Mouse (Mus musculus) lung, postnatal 0 days (tissue): ENCODE results near the gene Gm18596. TPM values are rescaled to one million over a fixed set of nuclear protein-coding genes. Genes with fewer than 3 reads are reported as not detected.
"Not testable (repeated sequence)": the region's sequence is repeated elsewhere in the genome, so short reads cannot be mapped to it uniquely, and the experiment has no call there.

Source experiments
- ATAC-seq: fragments of 200-750 bp; cut with Nextera tagmentation; 2 replicates; pipeline ENCODE4 v1.8.0; 2017; ENCODE audit warnings: moderate library complexity
- DNase-seq: peaks from one replicate; pipeline ENCODE4 v3.0.0-alpha.2; 2016; ENCODE audit warnings: low spot score
- H3K27ac ChIP-seq: fragments of 300-500 bp; sonication (generic); 2 replicates; pipeline ENCODE4 v1.5.1; 2014; ENCODE audit warnings: antibody characterized with exemption, mild to moderate bottlenecking, low read length, mixed read lengths
- H3K27me3 ChIP-seq: fragments of 300-500 bp; sonication (generic); replicated peaks from 2 replicates; pipeline ENCODE4 v1.6.1; 2014; ENCODE audit warnings: low read length, mixed read lengths; ENCODE audit not compliant: insufficient read depth
- H3K36me3 ChIP-seq: fragments of 300-500 bp; sonication (generic); 2 replicates; pipeline ENCODE4 v1.6.1; 2014; ENCODE audit warnings: low read length, mixed read lengths; ENCODE audit not compliant: insufficient read depth
- H3K4me1 ChIP-seq: fragments of 300-500 bp; sonication (generic); 2 replicates; pipeline ENCODE4 v1.6.1; 2014; ENCODE audit warnings: antibody characterized with exemption, low read depth, low read length, mixed read lengths; ENCODE audit not compliant: insufficient read depth
- H3K4me2 ChIP-seq: fragments of 300-500 bp; sonication (generic); replicated peaks from 2 replicates; pipeline ENCODE4 v1.6.1; 2014; ENCODE audit warnings: low read depth, mild to moderate bottlenecking, low read length, moderate library complexity, mixed read lengths
- H3K4me3 ChIP-seq: fragments of 300-500 bp; sonication (generic); 2 replicates; pipeline ENCODE4 v1.5.1; 2014; ENCODE audit warnings: low read depth, low read length
- H3K9ac ChIP-seq: fragments of 300-500 bp; sonication (generic); replicated peaks from 2 replicates; pipeline ENCODE4 v1.6.1; 2014; ENCODE audit warnings: low read depth, mild to moderate bottlenecking
- H3K9me3 ChIP-seq: fragments of 300-500 bp; sonication (generic); 2 replicates; pipeline ENCODE4 v1.6.1; 2016; ENCODE audit warnings: low read length, mixed read lengths
- CTCF ChIP-seq: IDR thresholded peaks from 2 replicates; pipeline ENCODE4 v1.5.1; 2016; ENCODE audit warnings: antibody characterized with exemption, mild to moderate bottlenecking
- EP300 ChIP-seq: IDR thresholded peaks from 2 replicates; pipeline ENCODE4 v1.6.1; 2016; ENCODE audit warnings: antibody characterized with exemption, mild to moderate bottlenecking, control low read depth
- WGBS: fragments of 180-500 bp; shearing (Covaris S2); extraction: QIAGEN DNeasy Blood & Tissue Kit; methylation state at CpG from one replicate; pipeline ENCODE4 v1.1.7; 2014; 5-methylcytosine and 5-hydroxymethylcytosine counted together
- polyA plus RNA-seq: library from polyadenylated mRNA; unstranded; fragments of >200 nt; fragmentation: Nextera tagmentation; extraction: Ambion mirVana; gene quantifications from 2 replicates; pipeline ENCODE4 v1.2.1, GENCODE M21; 2015

The Gm18596 gene
- not detected in 2 replicates for polyA plus RNA-seq

- not testable (repeated sequence) for H3K9ac ChIP-seq, H3K4me3 ChIP-seq, H3K27me3 ChIP-seq, DNase-seq, H3K4me2 ChIP-seq, ATAC-seq, H3K4me1 ChIP-seq, H3K27ac ChIP-seq, H3K9me3 ChIP-seq, H3K36me3 ChIP-seq
- 47% methylated on average over 3 of the region's 5 CpGs for WGBS
Measured at GRCm38 (mm10) chr10:77741924-77742688, at the start of gene Gm18596. Gene Gm18596 (minus strand): TSS chr10:77742638.

GRCm38 (mm10) chr10:77788621-77789020 lies 46.2 kb upstream of the Gm18596 start:
- Histone ChIP-seq H3K9me3 (no peaks in the 10 kb centered on the region), H3K27ac (no peak overlapping the region), H3K4me3 (no peak overlapping the region), H3K9ac (no peak overlapping the region), H3K4me2 (no peak overlapping the region), H3K36me3 (no peaks in the 10 kb centered on the region), H3K4me1 (no peaks in the 10 kb centered on the region), H3K27me3 (no peaks in the 10 kb centered on the region)
- TF ChIP-seq CTCF (no peak), EP300 (no peak)
- ATAC-seq = no peak
- DNase-seq = no peak
- 75% methylated on average over 2 of the region's 2 CpGs for WGBS

GRCm38 (mm10) chr10:77787876-77788275 lies 45.4 kb upstream of the Gm18596 start, which contains the start of gene Gm7137:
Gene Gm7137 (minus strand): TSS chr10:77788200.
- DNase-seq, H3K9me3 ChIP-seq, H3K4me1 ChIP-seq, H3K27me3 ChIP-seq, H3K4me2 ChIP-seq, H3K36me3 ChIP-seq, H3K27ac ChIP-seq, ATAC-seq, H3K9ac ChIP-seq, H3K4me3 ChIP-seq: not testable (repeated sequence)
- WGBS = 80% methylated on average over 1 of the region's 1 CpGs

- H3K4me3 ChIP-seq, H3K36me3 ChIP-seq, H3K4me1 ChIP-seq, H3K27me3 ChIP-seq, H3K9me3 ChIP-seq, H3K4me2 ChIP-seq, H3K27ac ChIP-seq, DNase-seq, ATAC-seq, H3K9ac ChIP-seq: not testable (repeated sequence)
- 69% methylated on average over 1 of the region's 3 CpGs for WGBS
Measured at GRCm38 (mm10) chr10:77783396-77783795, 41.0 kb upstream of the Gm18596 start.

- not testable (repeated sequence) for H3K36me3 ChIP-seq, H3K4me3 ChIP-seq, DNase-seq, H3K4me2 ChIP-seq, ATAC-seq, H3K9ac ChIP-seq, H3K4me1 ChIP-seq, H3K27me3 ChIP-seq, H3K9me3 ChIP-seq, H3K27ac ChIP-seq
- WGBS = 40% methylated on average over 1 of the region's 1 CpGs
Measured at GRCm38 (mm10) chr10:77782442-77782841, 40.0 kb upstream of the Gm18596 start, which contains the start of gene Gm3250. Gene Gm3250 (minus strand): TSS chr10:77782542.

GRCm38 (mm10) chr10:77776844-77777243 lies 34.4 kb upstream of the Gm18596 start, which contains the start of gene Gm7138:
Gene Gm7138 (minus strand): TSS chr10:77776944.
- not testable (repeated sequence) for H3K27ac ChIP-seq, H3K9me3 ChIP-seq, ATAC-seq, H3K9ac ChIP-seq, H3K4me2 ChIP-seq, H3K36me3 ChIP-seq, H3K4me1 ChIP-seq, H3K4me3 ChIP-seq, H3K27me3 ChIP-seq, DNase-seq
- 50% methylated on average over 1 of the region's 1 CpGs for WGBS

- ATAC-seq, H3K36me3 ChIP-seq, H3K9me3 ChIP-seq, H3K4me1 ChIP-seq, H3K27ac ChIP-seq, H3K27me3 ChIP-seq, DNase-seq, H3K4me3 ChIP-seq, H3K9ac ChIP-seq, H3K4me2 ChIP-seq: not testable (repeated sequence)
- 89% methylated on average over 1 of the region's 3 CpGs for WGBS
Measured at GRCm38 (mm10) chr10:77772142-77772541, 29.7 kb upstream of the Gm18596 start.

- not testable (repeated sequence) for H3K27me3 ChIP-seq, H3K9ac ChIP-seq, ATAC-seq, H3K9me3 ChIP-seq, H3K27ac ChIP-seq, H3K4me2 ChIP-seq, H3K4me3 ChIP-seq, DNase-seq, H3K4me1 ChIP-seq, H3K36me3 ChIP-seq
- WGBS = 60% methylated on average over 1 of the region's 1 CpGs
Measured at GRCm38 (mm10) chr10:77771225-77771624, 28.8 kb upstream of the Gm18596 start, which contains the start of gene Gm3238. Gene Gm3238 (minus strand): TSS chr10:77771325.
